Mouse (Mus musculus) megakaryocyte, embryonic 14.5 days (primary cell): ENCODE results near the gene Cald1.

ENCODE experiments used
- FLI1 ChIP-seq: IDR thresholded peaks from 2 replicates; pipeline ENCODE4 v1.6.1; 2012; ENCODE audit warnings: low read length, inconsistent platforms, mixed read lengths
- GATA1 ChIP-seq: IDR thresholded peaks from 3 replicates; pipeline ENCODE4 v1.6.1; 2012; ENCODE audit warnings: mixed read lengths, low read length, inconsistent platforms, borderline replicate concordance

DNA sequence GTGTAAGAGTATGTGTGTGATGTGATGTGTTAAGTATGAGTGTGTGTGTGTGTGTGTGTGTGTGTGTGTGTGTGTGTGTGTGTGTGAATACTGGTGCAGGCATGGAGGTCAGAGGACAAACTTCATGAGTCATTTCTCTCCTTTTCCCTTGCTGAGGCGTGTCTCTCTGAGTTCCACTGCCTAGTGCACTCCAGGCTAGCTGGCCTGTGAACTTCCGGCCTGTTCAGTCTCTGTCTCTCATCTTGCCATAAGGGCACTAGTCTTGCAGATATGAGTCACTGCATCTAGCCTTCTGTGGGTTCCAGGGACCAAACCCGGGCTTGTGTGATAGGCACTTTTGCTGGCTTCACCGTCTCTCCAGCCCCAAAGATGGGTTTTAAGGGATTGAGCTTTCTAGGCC lies 114.9 kb downstream of the Cald1 start:
- TF ChIP-seq GATA1 (no peak), FLI1 (no peak)
